Mouse (Mus musculus) cerebellum, adult 8-10 months (tissue): Measurements from ENCODE around the gene Trim3.

ENCODE experiments used
- DNase-seq: peaks from one replicate; pipeline ENCODE4 v3.0.0; 2022

The Trim3 gene

GRCm38 (mm10) chr7:105608467-105608866, 24.9 kb downstream of the Trim3 start:
- no peak for DNase-seq

GRCm38 (mm10) chr7:105602860-105603623, 30.3 kb downstream of the Trim3 start:
- DNase-seq: peak; percentile 79

GRCm38 (mm10) chr7:105590097-105590496, 43.3 kb downstream of the Trim3 start:
- DNase-seq: no peak

GRCm38 (mm10) chr7:105588325-105588912, 45.0 kb downstream of the Trim3 start:
- DNase-seq: no peak

GRCm38 (mm10) chr7:105581959-105582358, 51.4 kb downstream of the Trim3 start:
- peak; percentile 23 for DNase-seq

- DNase-seq: peak; percentile 89
These were observed 52.2 kb downstream of the Trim3 start, which contains the start of gene Apbb1 for GRCm38 (mm10) chr7:105581094-105581703. Gene Apbb1 (minus strand): TSS chr7:105581653.

GRCm38 (mm10) chr7:105580627-105581089, 52.7 kb downstream of the Trim3 start:
- peak; percentile 53 for DNase-seq

GRCm38 (mm10) chr7:105578481-105578880, 54.9 kb downstream of the Trim3 start:
- DNase-seq: peak; percentile 36

- DNase-seq: peak; percentile 33
These were observed 55.9 kb downstream of the Trim3 start for GRCm38 (mm10) chr7:105577377-105577871.

- no peak for DNase-seq
These were observed 57.1 kb downstream of the Trim3 start for GRCm38 (mm10) chr7:105576166-105576748.

GRCm38 (mm10) chr7:105574537-105574936, 58.8 kb downstream of the Trim3 start:
- no peak for DNase-seq

- DNase-seq: no peak
These were observed 60.4 kb downstream of the Trim3 start for GRCm38 (mm10) chr7:105572949-105573348.

- peak; percentile 42 for DNase-seq
These were observed 62.6 kb downstream of the Trim3 start for GRCm38 (mm10) chr7:105570756-105571155.

- peak; percentile 89 for DNase-seq
These were observed 63.6 kb downstream of the Trim3 start for GRCm38 (mm10) chr7:105569512-105570496.

- peak; percentile 85 for DNase-seq
These were observed 64.3 kb downstream of the Trim3 start for GRCm38 (mm10) chr7:105568988-105569471.

GRCm38 (mm10) chr7:105568583-105568982, 64.8 kb downstream of the Trim3 start:
- peak; percentile 64 for DNase-seq

GRCm38 (mm10) chr7:105565071-105565836, 68.1 kb downstream of the Trim3 start:
- peak; percentile 32 for DNase-seq

GRCm38 (mm10) chr7:105563367-105563766, 70.0 kb downstream of the Trim3 start:
- DNase-seq: peak; percentile 3

GRCm38 (mm10) chr7:105562317-105562716, 71.1 kb downstream of the Trim3 start:
- DNase-seq: no peak

GRCm38 (mm10) chr7:105559016-105559415, 74.4 kb downstream of the Trim3 start:
- peak; percentile 35 for DNase-seq

- DNase-seq: peak; percentile 47
These were observed 75.7 kb downstream of the Trim3 start for GRCm38 (mm10) chr7:105557671-105558070.
